In the genomic region with DNA sequence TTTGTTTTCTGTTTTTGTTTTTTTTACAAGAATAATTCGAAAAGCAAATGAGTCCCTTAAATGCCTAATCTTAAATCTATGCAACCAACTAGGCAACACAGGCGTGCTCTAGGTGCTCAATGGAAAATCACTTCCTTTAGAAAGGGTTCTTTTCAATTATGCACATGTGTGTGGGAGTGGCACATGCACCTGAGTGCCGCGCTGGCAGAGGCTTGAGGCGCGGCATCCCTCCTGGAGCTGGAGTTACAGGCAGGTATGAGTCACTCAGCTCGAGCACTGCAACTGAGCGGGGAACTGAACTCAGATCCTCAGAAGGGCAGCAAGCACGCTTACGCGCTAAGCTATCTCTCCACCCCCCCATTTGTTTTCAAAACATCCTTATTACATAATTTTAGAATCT, we compare ENCODE assay signal across 32 mouse cellular contexts. TPM values are rescaled to one million over a fixed set of nuclear protein-coding genes. Genes with fewer than 3 reads are reported as not detected.
DNase-seq lines count a peak whose midpoint lies in the region; ATAC-seq and TF ChIP-seq lines count a peak whose summit lies in the region.
"Had no signal": no experiment of that assay in that cellular context is flagged by ENCODE, and none has a peak within 500 bp of the region (broad histone marks: within the 10 kb centered on the region; RNA-seq: fewer than 3 reads in every experiment).

No protein-coding gene starts in this region.

- H3K9ac ChIP-seq in midbrain, embryonic 14.5 days (replicated peaks; ENCODE audit: low read length), result no peak overlapping the region
- H3K9ac ChIP-seq: embryonic facial prominence, embryonic 15.5 days; forebrain, embryonic 12.5 days; forebrain, postnatal 0 days; hindbrain, embryonic 13.5 days; liver, embryonic 14.5 days had no signal

- 69% methylated on average over 11 of the region's 11 CpGs for WGBS in kidney, adult 2 months
- 61% methylated on average over 11 of the region's 11 CpGs for WGBS in small intestine, adult 2 months
- 90% methylated on average over 11 of the region's 11 CpGs for WGBS in midbrain, embryonic 14.5 days

- no peak overlapping the region for H3K4me2 ChIP-seq in midbrain, embryonic 14.5 days (ENCODE audit: low read length)
- H3K4me2 ChIP-seq: embryonic facial prominence, embryonic 15.5 days; forebrain, embryonic 12.5 days; heart, embryonic 11.5 days; hindbrain, embryonic 13.5 days had no signal

- ATAC-seq in midbrain, embryonic 14.5 days (ENCODE audit: low FRiP score, low TSS enrichment), result no peak
- ATAC-seq: forebrain, postnatal 0 days; midbrain, embryonic 16.5 days had no signal

- no peaks in the 10 kb centered on the region for H3K9me3 ChIP-seq in midbrain, embryonic 14.5 days (ENCODE audit: control insufficient read depth, low read length)
- H3K9me3 ChIP-seq: embryonic facial prominence, embryonic 10.5 days; embryonic facial prominence, embryonic 15.5 days; forebrain, embryonic 12.5 days; G1E; hindbrain, embryonic 13.5 days; midbrain, embryonic 10.5 days had no signal

- no peak overlapping the region for H3K4me3 ChIP-seq in kidney, adult 2 months (ENCODE audit: insufficient read depth, low read depth, low read length)
- H3K4me3 ChIP-seq in cortical plate, adult 2 months (ENCODE audit: insufficient read depth, low read length), result no peak overlapping the region
- no peak overlapping the region for H3K4me3 ChIP-seq in small intestine, adult 2 months (ENCODE audit: low read depth, low read length)
- no peak overlapping the region for H3K4me3 ChIP-seq in midbrain, embryonic 14.5 days (replicated peaks; ENCODE audit: low read depth, low read length)
- H3K4me3 ChIP-seq: embryonic facial prominence, embryonic 10.5 days; embryonic facial prominence, embryonic 15.5 days; forebrain, embryonic 12.5 days; hindbrain, embryonic 13.5 days; layer of hippocampus, adult 2 months; midbrain, embryonic 10.5 days had no signal

- no peak for TF ChIP-seq CTCF in kidney, adult 2 months (conservative IDR thresholded peaks at IDR 0.05; ENCODE audit: insufficient read depth, insufficient read length, low read depth, low read length)
- no peak for TF ChIP-seq CTCF in cortical plate, adult 2 months (IDR thresholded peaks at IDR 0.05; ENCODE audit: extremely low read depth, insufficient read depth, low read length)
- no peak for TF ChIP-seq CTCF in small intestine, adult 2 months (IDR thresholded peaks at IDR 0.05; ENCODE audit: extremely low read depth, insufficient read length, insufficient replicate concordance, low read depth, low read length)

- H3K4me1 ChIP-seq in kidney, adult 2 months (ENCODE audit: control insufficient read depth, insufficient read depth, low read length), result no peaks in the 10 kb centered on the region
- no peaks in the 10 kb centered on the region for H3K4me1 ChIP-seq in cortical plate, adult 2 months (ENCODE audit: control insufficient read depth, insufficient read depth, low read length)
- no peaks in the 10 kb centered on the region for H3K4me1 ChIP-seq in small intestine, adult 2 months (ENCODE audit: control insufficient read depth, insufficient read depth, insufficient read length, low read length)
- H3K4me1 ChIP-seq in midbrain, embryonic 14.5 days (ENCODE audit: control insufficient read depth, insufficient read depth, low read length), result 0 out of 2 replicates have a peak, but pooled peaks cover 6% of the 10 kb centered on the region
- H3K4me1 ChIP-seq: embryonic facial prominence, embryonic 15.5 days had no signal

- H3K27me3 ChIP-seq in kidney, adult 2 months (replicated peaks; ENCODE audit: control insufficient read depth, insufficient read depth, low read length), result no peaks in the 10 kb centered on the region
- H3K27me3 ChIP-seq in small intestine, adult 2 months (ENCODE audit: control insufficient read depth, insufficient read depth, low read length), result no peaks in the 10 kb centered on the region
- H3K27me3 ChIP-seq in midbrain, embryonic 14.5 days (ENCODE audit: control insufficient read depth, insufficient read depth, low read length), result no peaks in the 10 kb centered on the region
- H3K27me3 ChIP-seq: CH12.LX; embryonic facial prominence, embryonic 15.5 days; forebrain, embryonic 12.5 days; hindbrain, embryonic 13.5 days had no signal

- TF ChIP-seq POLR2A in kidney, adult 2 months (IDR thresholded peaks at IDR 0.05; ENCODE audit: low read depth, low read length), result no peak
- no peak for TF ChIP-seq POLR2A in cortical plate, adult 2 months (IDR thresholded peaks at IDR 0.05; ENCODE audit: extremely low read depth, insufficient read depth, low read length)
- no peak for TF ChIP-seq POLR2A in small intestine, adult 2 months (IDR thresholded peaks at IDR 0.05; ENCODE audit: low read depth, low read length)

- H3K27ac ChIP-seq in kidney, adult 2 months (ENCODE audit: insufficient read depth, low read depth, low read length), result 0 out of 2 replicates have a peak overlapping the region, but pooled peaks have one; percentile 25
- H3K27ac ChIP-seq in cortical plate, adult 2 months (ENCODE audit: insufficient read depth, low read length), result peak overlapping the region; percentile 84
- H3K27ac ChIP-seq in small intestine, adult 2 months (ENCODE audit: insufficient read depth, low read depth, low read length), result 0 out of 2 replicates have a peak overlapping the region, but pooled peaks have one; percentile 34
- H3K27ac ChIP-seq in midbrain, embryonic 14.5 days (replicated peaks; ENCODE audit: low read depth, low read length), result no peak overlapping the region
- H3K27ac ChIP-seq: embryonic facial prominence, embryonic 10.5 days; embryonic facial prominence, embryonic 15.5 days; forebrain, embryonic 12.5 days; hindbrain, embryonic 13.5 days; layer of hippocampus, adult 2 months; liver, embryonic 14.5 days; midbrain, embryonic 10.5 days had no signal

- no peaks in the 10 kb centered on the region for H3K36me3 ChIP-seq in kidney, adult 2 months (ENCODE audit: control insufficient read depth, insufficient read depth, low read length)
- H3K36me3 ChIP-seq in small intestine, adult 2 months (ENCODE audit: control insufficient read depth, insufficient read depth, low read length), result peaks cover 12% of the 10 kb centered on the region
- 0 out of 2 replicates have a peak, but pooled peaks cover 3% of the 10 kb centered on the region for H3K36me3 ChIP-seq in midbrain, embryonic 14.5 days (ENCODE audit: control insufficient read depth, insufficient read depth, low read length)

- DNase-seq in kidney, adult 2 months, result peak; percentile 27
- no peak for DNase-seq in kidney, postnatal 14 days
- peak; percentile 17 for DNase-seq in R1 (ENCODE audit: low read depth, low spot score)
- no peak for DNase-seq in layer of hippocampus, postnatal 14 days (ENCODE audit: low spot score in 2 of 2)
- DNase-seq in midbrain, embryonic 14.5 days, result no peak
- DNase-seq: adrenal gland, postnatal 25 days; cerebellum, adult 18-20 months; cerebellum, postnatal 14 days; forebrain, postnatal 0 days; gastrocnemius, postnatal 25 days; heart, adult 11 months; heart, postnatal 4 days; kidney, adult 8-10 months; layer of hippocampus, postnatal 36 days; liver; lung, adult 2 months; thymus, postnatal 36 days had no signal

RNA-seq across cellular contexts. Expression of a gene that starts 26.3 kb away (rescaled TPM):
- polyA plus RNA-seq in kidney, adult 2 months (2012; rRNA removed), result 11.3 and 17.0 TPM in 2 replicates
- 6.2 and 9.0 TPM in 2 replicates for polyA plus RNA-seq in cortical plate, adult 2 months (2012; rRNA removed)
- polyA plus RNA-seq in small intestine, adult 2 months (2012; rRNA removed), result 9.1 and 10.4 TPM in 2 replicates
- total RNA-seq in layer of hippocampus, postnatal 14 days (2021), result 1 to 10 TPM; 2.2 to 2.3 TPM
- polyA plus RNA-seq in midbrain, embryonic 14.5 days (2014; fragmentation: Nextera tagmentation; extraction: Ambion mirVana), result not detected in 2 replicates
- total RNA-seq: CH12.LX; megakaryocyte progenitor cell, adult 5-6 weeks; neutrophil, adult 5-6 weeks had no signal
- polyA plus RNA-seq: G1E; hindbrain, embryonic 13.5 days had no signal

Comparison
In these comparisons a context has a peak if more than half of its experiments do, and no peak if none do; other contexts are left out.
1. DNase-seq: peak in kidney, adult 2 months (single experiment) and R1 (single experiment); none in kidney, postnatal 14 days (single experiment), layer of hippocampus, postnatal 14 days (0 of 2) and midbrain, embryonic 14.5 days (single experiment).